Mouse (Mus musculus) urinary bladder, adult 18-20 months (tissue): ENCODE results near the gene Pilra.

Experiments
- DNase-seq, 2 experiments: peaks; one replicate each; pipeline ENCODE4 v3.0.0; 2022; ENCODE audit warnings: low spot score in 2 of 2, mixed read lengths in 2 of 2

The Pilra gene

GRCm38 (mm10) chr5:137779053-137779933 is 56.8 kb downstream of the Pilra start:
- no peak for DNase-seq

GRCm38 (mm10) chr5:137778635-137779034 is 57.4 kb downstream of the Pilra start, which contains the start of gene Ppp1r35:
TSS of gene Ppp1r35 (plus strand) at chr5:137778849.
- DNase-seq = peak; percentile 95 to 98

- no peak for DNase-seq
Measured at GRCm38 (mm10) chr5:137777267-137777845, 58.7 kb downstream of the Pilra start.

GRCm38 (mm10) chr5:137776408-137776918 is 59.6 kb downstream of the Pilra start:
- no peak for DNase-seq

GRCm38 (mm10) chr5:137775587-137776290 is 60.3 kb downstream of the Pilra start:
- no peak for DNase-seq

- no peak for DNase-seq
Measured at GRCm38 (mm10) chr5:137772755-137773154, 63.3 kb downstream of the Pilra start.
